Comparison of ENCODE assay signal across 8 mouse cellular contexts in genomic region chr9:44391466-44391865, GRCm38 (mm10). TPM values are rescaled to one million over a fixed set of nuclear protein-coding genes. Genes with fewer than 3 reads are reported as not detected.
DNase-seq lines count a peak whose midpoint lies in the region; ATAC-seq and TF ChIP-seq lines count a peak whose summit lies in the region.

No protein-coding gene starts in this region.

- no peaks in the 10 kb centered on the region for H3K9me3 ChIP-seq in neural tube, embryonic 15.5 days (replicated peaks)
- no peaks in the 10 kb centered on the region for H3K9me3 ChIP-seq in forebrain, postnatal 0 days (ENCODE audit: low read length)
- H3K9me3 ChIP-seq in liver, embryonic 11.5 days (ENCODE audit: control insufficient read depth, low read length): no peaks in the 10 kb centered on the region
- H3K9me3 ChIP-seq in stomach, postnatal 0 days (ENCODE audit: control insufficient read depth, low read length): no peaks in the 10 kb centered on the region

- peak; percentile 71 for DNase-seq in neural tube, embryonic 10.5 days (ENCODE audit: extremely low spot score, low spot score)
- peak; percentile 51 for DNase-seq in c-Kit-negative CD71-positive TER-119-positive erythroid progenitor cells, embryonic 14.5 days (ENCODE audit: low read depth, low spot score)
- peak; percentile 70 for DNase-seq in forebrain, postnatal 0 days
- peak; percentile 79 for DNase-seq in kidney, adult 18-20 months
- DNase-seq in liver, embryonic 11.5 days (ENCODE audit: low spot score): no peak
- DNase-seq in naive thymus-derived CD4-positive, alpha-beta T cell, adult 2 months (ENCODE audit: low read depth): peak; percentile 74
- peak; percentile 77 for DNase-seq in stomach, postnatal 0 days (ENCODE audit: low spot score)

- peaks cover 5% of the 10 kb centered on the region for H3K4me1 ChIP-seq in neural tube, embryonic 15.5 days
- no peaks in the 10 kb centered on the region for H3K4me1 ChIP-seq in forebrain, postnatal 0 days (ENCODE audit: insufficient read depth)
- no peaks in the 10 kb centered on the region for H3K4me1 ChIP-seq in liver, embryonic 11.5 days (replicated peaks; ENCODE audit: control insufficient read depth, insufficient read depth, low read length)
- H3K4me1 ChIP-seq in stomach, postnatal 0 days (replicated peaks; ENCODE audit: control insufficient read depth, insufficient read depth): no peaks in the 10 kb centered on the region

- H3K9ac ChIP-seq in neural tube, embryonic 15.5 days (replicated peaks): no peak overlapping the region
- H3K9ac ChIP-seq in forebrain, postnatal 0 days: no peak overlapping the region
- no peak overlapping the region for H3K9ac ChIP-seq in liver, embryonic 11.5 days (ENCODE audit: low read depth, low read length)
- H3K9ac ChIP-seq in stomach, postnatal 0 days (ENCODE audit: low read length): no peak overlapping the region

- TF ChIP-seq EP300 in stomach, postnatal 0 days (optimal IDR thresholded peaks at IDR 0.05): no peak

- no peak overlapping the region for H3K27ac ChIP-seq in neural tube, embryonic 15.5 days (replicated peaks)
- no peak overlapping the region for H3K27ac ChIP-seq in forebrain, postnatal 0 days (ENCODE audit: low read depth, low read length)
- H3K27ac ChIP-seq in liver, embryonic 11.5 days (ENCODE audit: low read depth, low read length): no peak overlapping the region
- H3K27ac ChIP-seq in stomach, postnatal 0 days (replicated peaks): no peak overlapping the region

- no peak overlapping the region for H3K4me2 ChIP-seq in neural tube, embryonic 15.5 days
- no peak overlapping the region for H3K4me2 ChIP-seq in forebrain, postnatal 0 days (ENCODE audit: low read depth)
- H3K4me2 ChIP-seq in liver, embryonic 11.5 days: no peak overlapping the region
- no peak overlapping the region for H3K4me2 ChIP-seq in stomach, postnatal 0 days (replicated peaks; ENCODE audit: low read depth)

- peak; percentile 88 for TF ChIP-seq CTCF in forebrain, postnatal 0 days (IDR thresholded peaks at IDR 0.05; ENCODE audit: low read depth)
- peak; percentile 90 for TF ChIP-seq CTCF in stomach, postnatal 0 days (IDR thresholded peaks at IDR 0.05; ENCODE audit: low read depth)

- H3K4me3 ChIP-seq in neural tube, embryonic 15.5 days (replicated peaks): no peak overlapping the region
- no peak overlapping the region for H3K4me3 ChIP-seq in forebrain, postnatal 0 days (ENCODE audit: low read depth, low read length)
- H3K4me3 ChIP-seq in liver, embryonic 11.5 days (ENCODE audit: low read depth, low read length): no peak overlapping the region
- H3K4me3 ChIP-seq in stomach, postnatal 0 days (ENCODE audit: low read depth, low read length): no peak overlapping the region

- 41% methylated on average over 4 of the region's 4 CpGs for WGBS in neural tube, embryonic 15.5 days
- 34% methylated on average over 4 of the region's 4 CpGs for WGBS in forebrain, postnatal 0 days
- 38% methylated on average over 4 of the region's 4 CpGs for WGBS in liver, embryonic 11.5 days
- WGBS in stomach, postnatal 0 days: 29% methylated on average over 4 of the region's 4 CpGs

- peaks cover 51% of the 10 kb centered on the region for H3K36me3 ChIP-seq in neural tube, embryonic 15.5 days
- H3K36me3 ChIP-seq in forebrain, postnatal 0 days (ENCODE audit: insufficient read depth): peaks cover 46% of the 10 kb centered on the region
- peaks cover 37% of the 10 kb centered on the region for H3K36me3 ChIP-seq in liver, embryonic 11.5 days (ENCODE audit: control insufficient read depth, insufficient read depth, low read length)
- peaks cover 10% of the 10 kb centered on the region; the same call in 1 of the 2 replicates for H3K36me3 ChIP-seq in stomach, postnatal 0 days (ENCODE audit: control insufficient read depth, insufficient read depth, low read length)

- no peaks in the 10 kb centered on the region for H3K27me3 ChIP-seq in neural tube, embryonic 15.5 days (replicated peaks)
- H3K27me3 ChIP-seq in forebrain, postnatal 0 days (ENCODE audit: insufficient read depth, low read length): no peaks in the 10 kb centered on the region
- no peaks in the 10 kb centered on the region for H3K27me3 ChIP-seq in liver, embryonic 11.5 days (replicated peaks; ENCODE audit: control insufficient read depth, insufficient read depth, low read length)
- no peaks in the 10 kb centered on the region for H3K27me3 ChIP-seq in stomach, postnatal 0 days (ENCODE audit: control insufficient read depth, insufficient read depth, low read length)

- no peak for ATAC-seq in neural tube, embryonic 15.5 days (ENCODE audit: low FRiP score)
- peak; percentile 59 for ATAC-seq in forebrain, postnatal 0 days
- ATAC-seq in liver, embryonic 11.5 days (replicated peaks; ENCODE audit: low FRiP score): 0 out of 2 replicates have a peak, but pooled peaks have one; percentile 29
- peak; percentile 33 for ATAC-seq in stomach, postnatal 0 days (ENCODE audit: low FRiP score, low TSS enrichment)

RNA-seq across cellular contexts. Expression of gene Slc37a4, which starts 5.2 kb away (rescaled TPM):
- 61.3 and 69.8 TPM in 2 replicates for polyA plus RNA-seq in neural tube, embryonic 15.5 days (2015; fragmentation: Nextera tagmentation; extraction: Ambion mirVana)
- total RNA-seq in forebrain, postnatal 0 days (2014; rRNA removed): 51.6 and 69.5 TPM in 2 replicates
- polyA plus RNA-seq in forebrain, postnatal 0 days (2015; fragmentation: Nextera tagmentation; extraction: Ambion mirVana): 32.3 and 39.4 TPM in 2 replicates
- polyA plus RNA-seq in liver, embryonic 11.5 days (2014; fragmentation: Nextera tagmentation; extraction: Ambion mirVana): 33.2 TPM in 2 replicates
- polyA plus RNA-seq in stomach, postnatal 0 days (2015; fragmentation: Nextera tagmentation; extraction: Ambion mirVana): 18.1 and 18.4 TPM in 2 replicates

RNA-seq across cellular contexts. Expression of gene Hyou1, which starts 12.2 kb away (rescaled TPM):
- 26.5 and 30.8 TPM in 2 replicates for polyA plus RNA-seq in neural tube, embryonic 15.5 days (2015; fragmentation: Nextera tagmentation; extraction: Ambion mirVana)
- total RNA-seq in forebrain, postnatal 0 days (2014; rRNA removed): 51.8 and 59.0 TPM in 2 replicates
- polyA plus RNA-seq in forebrain, postnatal 0 days (2015; fragmentation: Nextera tagmentation; extraction: Ambion mirVana): 14.0 and 17.4 TPM in 2 replicates
- 37.1 and 37.7 TPM in 2 replicates for polyA plus RNA-seq in liver, embryonic 11.5 days (2014; fragmentation: Nextera tagmentation; extraction: Ambion mirVana)
- 18.0 and 18.5 TPM in 2 replicates for polyA plus RNA-seq in stomach, postnatal 0 days (2015; fragmentation: Nextera tagmentation; extraction: Ambion mirVana)

RNA-seq across cellular contexts. Expression of gene Rps25, which starts 15.5 kb away (rescaled TPM):
- 1,003 and 1,094 TPM in 2 replicates for polyA plus RNA-seq in neural tube, embryonic 15.5 days (2015; fragmentation: Nextera tagmentation; extraction: Ambion mirVana)
- 704 and 1,244 TPM in 2 replicates for total RNA-seq in forebrain, postnatal 0 days (2014; rRNA removed)
- polyA plus RNA-seq in forebrain, postnatal 0 days (2015; fragmentation: Nextera tagmentation; extraction: Ambion mirVana): 1,723 and 2,412 TPM in 2 replicates
- polyA plus RNA-seq in liver, embryonic 11.5 days (2014; fragmentation: Nextera tagmentation; extraction: Ambion mirVana): 2,656 and 2,838 TPM in 2 replicates
- polyA plus RNA-seq in stomach, postnatal 0 days (2015; fragmentation: Nextera tagmentation; extraction: Ambion mirVana): 2,137 and 2,228 TPM in 2 replicates

RNA-seq across cellular contexts. Expression of gene Trappc4, which starts 15.9 kb away (rescaled TPM):
- polyA plus RNA-seq in neural tube, embryonic 15.5 days (2015; fragmentation: Nextera tagmentation; extraction: Ambion mirVana): 261 and 302 TPM in 2 replicates
- total RNA-seq in forebrain, postnatal 0 days (2014; rRNA removed): 195 and 237 TPM in 2 replicates
- 369 and 397 TPM in 2 replicates for polyA plus RNA-seq in forebrain, postnatal 0 days (2015; fragmentation: Nextera tagmentation; extraction: Ambion mirVana)
- 99.5 and 107 TPM in 2 replicates for polyA plus RNA-seq in liver, embryonic 11.5 days (2014; fragmentation: Nextera tagmentation; extraction: Ambion mirVana)
- 95.9 and 97.6 TPM in 2 replicates for polyA plus RNA-seq in stomach, postnatal 0 days (2015; fragmentation: Nextera tagmentation; extraction: Ambion mirVana)

RNA-seq across cellular contexts. Expression of gene Ccdc84, which starts 26.9 kb away (rescaled TPM):
- 32.4 and 36.4 TPM in 2 replicates for polyA plus RNA-seq in neural tube, embryonic 15.5 days (2015; fragmentation: Nextera tagmentation; extraction: Ambion mirVana)
- 24.4 and 24.5 TPM in 2 replicates for total RNA-seq in forebrain, postnatal 0 days (2014; rRNA removed)
- 20.1 and 25.2 TPM in 2 replicates for polyA plus RNA-seq in forebrain, postnatal 0 days (2015; fragmentation: Nextera tagmentation; extraction: Ambion mirVana)
- 25.0 and 26.1 TPM in 2 replicates for polyA plus RNA-seq in liver, embryonic 11.5 days (2014; fragmentation: Nextera tagmentation; extraction: Ambion mirVana)
- 16.4 and 16.6 TPM in 2 replicates for polyA plus RNA-seq in stomach, postnatal 0 days (2015; fragmentation: Nextera tagmentation; extraction: Ambion mirVana)
